Mouse (Mus musculus) gastrocnemius, postnatal 36 days (tissue): Measurements from ENCODE around the gene Dync2h1. TPM values are rescaled to one million over a fixed set of nuclear protein-coding genes. Genes with fewer than 3 reads are reported as not detected.

ENCODE experiments used
- total RNA-seq, 2 experiments: library from RNA; stranded (reverse); gene quantifications; 2 replicates each; pipeline ENCODE4 v1.2.3; 2021

The Dync2h1 gene
- total RNA-seq, 2 experiments from 2014 or later, result 1.3 to 1.7 TPM

Other genes with a start within 250 kb of the Dync2h1 start
- 10 to 100 TPM; 71.0 to 71.2 TPM for gene Dcun1d5, start 74 bp upstream of the Dync2h1 start, total RNA-seq
- not detected for gene Mmp13, start 88.1 kb upstream of the Dync2h1 start, total RNA-seq
- not detected for gene Mmp12, start 159.9 kb upstream of the Dync2h1 start, total RNA-seq
- gene Mmp1b, start 203.6 kb upstream of the Dync2h1 start, total RNA-seq, result not detected